Mouse (Mus musculus): ENCODE measurements around the gene Ndufb7.

DNA sequence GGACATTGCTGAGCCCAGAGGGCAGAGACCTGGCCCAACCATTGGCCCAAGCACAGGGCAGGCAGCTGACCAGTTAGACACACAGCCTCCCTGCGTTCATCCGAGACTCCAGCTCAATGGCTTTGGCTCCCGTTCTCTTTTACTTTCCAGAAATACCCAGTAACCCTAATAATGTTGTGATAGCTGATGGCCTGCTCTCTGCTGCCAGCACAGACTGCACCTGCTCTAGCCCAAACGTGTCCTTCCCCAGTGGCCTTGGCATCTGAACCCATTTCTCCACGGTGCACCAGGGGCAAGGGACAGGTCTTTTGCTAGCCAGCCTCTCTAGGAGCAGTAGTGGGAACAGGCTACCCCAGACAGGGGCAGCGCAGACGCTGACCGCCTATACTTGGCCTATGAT lies 14.4 kb downstream of the Ndufb7 start:
- TF ChIP-seq POLR2A (IDR thresholded peaks at IDR 0.05; ENCODE audit: insufficient read depth, low read depth, low read length) = 0 out of 2 replicates have a peak, but pooled peaks have one; percentile 1
- TF ChIP-seq CTCF (IDR thresholded peaks at IDR 0.05) = no peak
- peak; percentile 3; the same call in 1 of the 2 replicates for TF ChIP-seq EP300 (IDR thresholded peaks at IDR 0.05; ENCODE audit: insufficient read depth, low read depth, low read length)
